Mouse (Mus musculus) testis, postnatal 10 days (tissue): ENCODE results near the gene Rad54l.

Experiments used
- DNase-seq: peaks from one replicate; pipeline ENCODE4 v3.0.0; 2021; ENCODE audit warnings: low spot score

Gene Rad54l

DNA sequence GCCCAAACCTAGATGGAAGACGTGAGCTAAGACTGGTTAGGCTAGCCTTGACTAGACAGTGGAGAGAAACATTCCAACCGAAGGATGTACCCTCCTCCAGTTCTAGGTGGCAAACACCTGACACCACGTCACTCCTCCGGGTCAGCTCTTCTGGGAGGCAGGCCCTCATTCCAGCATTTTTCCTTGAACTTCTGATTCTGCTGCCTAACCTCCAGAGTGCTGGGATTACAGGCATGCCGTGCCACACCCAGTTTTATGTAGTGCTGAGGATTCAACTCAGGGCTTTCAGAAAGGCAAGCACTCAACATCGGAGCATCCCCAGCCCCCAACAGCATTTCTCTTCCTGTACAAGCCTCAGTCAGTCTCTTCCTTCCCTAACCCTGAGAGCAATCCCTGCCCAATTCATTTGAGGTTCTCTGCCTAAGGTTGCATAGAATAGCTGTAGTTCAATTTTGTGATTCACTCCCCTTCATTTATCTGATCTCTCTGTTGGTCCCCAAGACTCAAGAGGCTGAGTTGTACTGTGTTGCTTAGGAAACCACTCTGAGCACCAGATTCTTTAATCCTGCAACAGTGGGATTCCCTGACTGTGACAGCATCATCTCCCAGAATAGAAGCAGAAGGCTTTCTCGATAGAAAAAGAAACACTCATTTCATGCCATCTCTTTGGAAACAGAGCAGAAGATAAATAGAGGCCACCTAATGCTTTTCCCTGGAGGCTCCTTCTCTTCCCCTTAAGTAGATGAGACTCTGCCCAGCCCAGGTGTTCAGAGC, 17.5 kb upstream of the Rad54l start:
- DNase-seq, result no peak

DNA sequence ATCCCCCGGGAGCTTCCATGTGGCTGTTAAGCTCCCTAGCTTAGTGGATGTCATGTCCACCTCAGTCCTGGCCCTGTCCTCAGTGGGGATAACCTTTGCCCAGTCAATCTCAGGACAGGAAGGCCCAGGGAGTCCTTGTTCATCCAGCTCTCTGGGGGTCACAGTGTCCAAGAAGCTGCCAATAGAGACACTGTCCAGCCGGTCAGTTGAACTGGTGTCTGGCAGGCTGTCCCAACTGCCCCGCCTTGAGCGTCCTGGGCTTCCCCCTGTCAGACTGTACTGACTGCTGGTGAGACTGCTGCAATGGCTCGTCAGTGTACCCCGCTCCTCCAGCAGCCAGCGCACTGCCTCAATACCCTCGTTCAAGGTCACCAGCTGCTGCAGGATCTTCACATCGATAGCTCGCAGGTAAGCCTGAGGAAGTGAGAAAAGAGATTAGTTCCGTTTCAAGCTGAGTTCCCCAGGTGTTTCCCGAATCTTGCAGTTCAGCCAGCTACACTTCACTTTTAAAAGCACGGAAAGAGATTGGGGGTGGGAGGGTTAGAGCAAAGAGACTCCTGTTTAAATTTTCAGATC, 14.0 kb upstream of the Rad54l start:
- no peak for DNase-seq

DNA sequence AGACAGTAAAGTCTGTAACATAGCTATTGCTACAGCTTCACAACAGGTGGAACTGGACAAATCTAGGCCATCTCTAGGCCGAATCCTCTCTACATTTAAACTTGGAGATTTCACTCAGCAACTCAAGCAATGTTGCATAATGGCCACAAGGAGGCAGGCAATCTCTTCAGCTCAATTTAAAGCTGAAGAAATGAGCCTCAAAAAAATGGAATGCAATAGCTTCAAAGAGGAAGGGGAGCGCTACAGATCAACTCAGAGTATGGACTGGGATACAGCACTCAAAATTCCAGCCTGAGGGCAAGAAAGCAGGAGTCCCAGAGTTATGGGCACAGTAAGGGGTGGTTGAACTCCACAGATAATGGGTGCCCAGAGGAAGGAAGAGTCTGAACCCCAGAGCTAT, 11.5 kb upstream of the Rad54l start:
- DNase-seq, result no peak

DNA sequence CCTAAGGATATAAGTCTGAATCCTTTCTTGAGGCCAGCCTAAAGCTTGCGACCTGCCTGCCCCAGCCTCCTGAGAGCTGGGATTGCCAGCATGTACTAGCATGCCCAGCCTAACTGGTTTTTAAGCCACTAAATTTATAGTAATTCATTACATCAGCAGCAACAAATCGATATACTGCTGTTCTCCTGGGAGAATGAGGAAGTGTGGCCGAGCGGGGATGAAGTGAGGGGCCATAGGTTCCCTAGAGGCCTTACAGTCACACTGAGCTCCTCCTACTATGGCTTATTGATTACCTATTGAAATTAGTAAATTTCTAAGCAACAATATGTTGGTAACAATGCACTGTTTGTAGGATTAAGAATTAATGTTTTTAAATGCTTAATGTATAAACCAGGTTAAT, 9.6 kb upstream of the Rad54l start:
- no peak for DNase-seq

DNA sequence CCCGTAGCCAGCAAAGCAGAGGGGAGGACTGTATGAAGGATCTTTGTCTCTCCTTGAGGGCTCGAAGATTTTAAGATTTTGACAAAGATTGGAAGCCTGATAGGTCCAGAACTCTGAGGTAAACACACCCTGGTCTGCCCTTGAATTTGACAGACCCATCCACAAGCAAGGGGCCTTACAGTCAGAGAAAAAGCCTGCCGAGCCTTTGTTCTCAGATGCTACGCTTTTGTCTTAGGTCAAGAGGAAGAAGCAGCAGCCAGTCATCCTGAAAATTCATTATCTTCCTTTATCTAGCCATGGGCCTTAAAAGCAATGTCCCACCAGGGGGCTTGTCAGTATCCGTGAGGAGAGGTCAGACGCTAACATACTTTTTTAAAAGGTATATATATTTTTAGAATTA, 4.5 kb upstream of the Rad54l start:
- DNase-seq, result no peak

DNA sequence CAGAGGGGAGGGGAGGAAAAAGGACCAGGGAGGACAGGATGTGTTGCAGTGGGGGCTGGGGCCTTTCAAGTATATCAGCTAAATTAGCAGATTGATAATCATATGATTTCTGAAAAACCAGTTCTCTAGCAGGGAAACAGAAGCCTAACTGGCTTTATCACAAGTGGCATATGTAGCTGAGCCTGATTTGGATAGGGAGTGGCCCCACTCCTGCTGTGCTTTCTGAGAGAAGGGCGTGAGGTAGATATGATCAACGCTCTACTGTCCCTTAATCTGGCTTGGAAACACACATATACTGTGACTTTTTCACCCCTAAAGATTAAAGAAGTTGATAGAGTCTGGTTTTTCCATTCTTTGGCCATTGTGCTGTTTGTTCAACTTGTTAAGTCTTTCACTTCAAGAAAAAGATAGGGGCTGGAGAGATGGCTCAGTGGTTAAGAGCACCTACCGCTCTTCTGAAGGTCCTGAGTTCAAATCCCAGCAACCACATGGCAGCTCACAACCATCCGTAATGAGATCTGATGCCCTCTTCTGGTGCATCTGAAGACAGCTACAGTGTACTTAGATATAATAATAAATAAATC, 2.4 kb upstream of the Rad54l start:
- DNase-seq, result no peak

DNA sequence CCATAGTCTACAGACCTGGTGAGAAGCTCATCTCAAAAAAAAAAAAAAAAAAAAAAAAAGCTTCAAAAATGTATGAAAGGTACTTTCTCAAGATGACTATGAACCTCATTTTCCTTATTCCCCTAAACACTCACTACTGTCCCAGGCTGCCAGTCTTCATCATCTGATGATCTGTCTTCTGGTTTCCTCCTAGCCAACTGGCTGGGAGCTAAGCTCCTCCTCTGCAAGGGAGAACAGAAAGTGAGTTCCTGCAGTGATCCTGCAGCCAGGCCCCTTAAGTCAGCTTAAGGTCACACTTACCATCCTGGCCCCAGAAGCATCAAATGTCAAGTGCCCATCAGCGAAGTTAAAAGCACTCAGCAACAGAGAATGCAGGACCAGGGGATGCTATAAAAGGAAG, 728 bp downstream of the Rad54l start:
- DNase-seq, result no peak

DNA sequence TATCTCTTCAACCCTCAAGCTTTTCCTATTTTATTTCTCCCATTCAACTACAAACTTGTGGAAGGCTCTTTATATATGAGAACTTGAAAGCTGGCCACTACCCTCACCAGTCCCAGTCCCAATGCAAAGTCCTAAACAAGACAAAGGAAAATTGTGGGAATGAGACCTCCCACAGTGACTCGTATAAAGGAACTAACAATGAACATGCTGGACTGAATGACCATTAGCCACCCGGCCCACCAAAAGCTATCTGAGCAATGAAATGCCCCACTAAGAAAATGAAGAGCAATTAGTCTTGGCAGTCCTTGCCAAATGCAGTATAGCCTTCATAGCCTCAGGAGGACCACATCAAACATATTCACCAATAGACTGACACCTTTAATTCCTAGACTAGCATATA, 12.0 kb downstream of the Rad54l start:
- no peak for DNase-seq

DNA sequence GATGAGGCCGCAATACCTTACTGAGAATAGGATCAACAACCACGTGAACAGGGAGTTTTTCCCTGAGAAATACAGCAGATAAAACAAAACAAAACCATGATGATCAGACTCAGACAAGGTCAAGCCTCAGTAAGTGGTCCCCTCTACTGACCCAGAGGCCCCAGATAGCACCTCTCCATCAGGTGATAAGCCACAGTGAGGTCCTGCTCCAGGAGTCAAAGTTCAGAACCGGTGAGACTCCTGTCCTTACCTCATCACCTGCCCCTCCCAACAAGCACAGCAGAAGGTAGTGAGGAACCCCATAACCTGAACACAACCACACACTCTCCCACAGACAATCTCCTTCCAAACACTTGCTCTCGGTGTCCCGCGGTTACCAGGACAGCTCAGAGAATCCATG, 12.8 kb downstream of the Rad54l start:
- no peak for DNase-seq

DNA sequence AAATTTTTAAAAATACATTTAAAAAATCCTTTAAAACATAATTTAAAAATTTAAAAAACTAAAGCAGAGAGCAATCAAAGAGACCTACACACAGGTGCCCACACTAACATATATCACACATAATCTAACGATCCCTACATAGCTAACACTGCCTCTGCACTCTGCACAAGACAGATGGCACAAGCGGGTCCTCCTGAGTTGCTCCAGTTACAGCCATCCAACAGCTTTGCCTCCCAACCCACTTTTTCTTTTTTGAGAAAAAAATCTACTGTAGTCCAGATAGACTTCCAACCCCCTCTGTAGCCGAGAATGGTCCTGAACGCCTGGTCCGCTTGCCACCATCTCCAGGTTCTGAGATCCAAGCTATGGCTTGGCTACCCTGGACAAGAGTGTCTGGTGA, 18.2 kb downstream of the Rad54l start:
- no peak for DNase-seq

DNA sequence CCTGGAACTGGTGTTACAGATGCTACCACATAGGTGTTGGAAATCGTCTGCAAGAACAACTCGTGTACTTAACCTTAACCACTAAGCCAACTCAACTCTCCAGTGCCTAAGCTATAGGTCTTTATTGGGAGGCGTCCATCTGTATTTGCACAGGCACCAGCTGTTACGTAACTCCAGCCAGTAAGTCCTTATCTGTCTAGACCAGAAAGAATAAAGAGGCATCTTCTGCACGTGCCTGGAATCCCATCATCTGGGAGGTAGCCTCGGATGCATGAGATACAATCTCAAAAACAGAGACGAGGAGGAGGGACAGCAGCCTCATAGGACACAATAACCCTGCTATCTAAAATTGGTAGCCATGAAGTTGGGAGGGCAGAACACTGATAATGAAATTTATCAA, 22.5 kb downstream of the Rad54l start:
- DNase-seq, result no peak

DNA sequence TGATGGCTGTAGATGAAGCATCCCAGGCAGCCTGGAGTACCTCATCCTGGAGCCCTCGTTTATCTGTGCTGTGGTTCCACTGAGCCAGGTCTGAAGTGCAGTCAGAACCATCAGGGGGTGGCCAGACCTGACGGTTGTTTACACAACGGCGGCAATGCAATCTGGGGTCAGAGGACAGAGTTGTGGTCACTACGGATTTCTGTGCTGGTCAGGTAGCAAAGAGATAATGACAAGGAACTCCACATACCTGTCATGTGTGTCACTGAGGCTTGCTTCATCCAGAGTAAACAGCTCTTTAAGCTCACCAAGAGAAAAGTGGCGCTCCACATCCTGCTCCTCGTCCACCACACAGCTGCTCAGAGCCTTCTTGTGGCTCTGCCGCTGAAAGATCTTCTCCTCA, 26.3 kb downstream of the Rad54l start:
- no peak for DNase-seq

DNA sequence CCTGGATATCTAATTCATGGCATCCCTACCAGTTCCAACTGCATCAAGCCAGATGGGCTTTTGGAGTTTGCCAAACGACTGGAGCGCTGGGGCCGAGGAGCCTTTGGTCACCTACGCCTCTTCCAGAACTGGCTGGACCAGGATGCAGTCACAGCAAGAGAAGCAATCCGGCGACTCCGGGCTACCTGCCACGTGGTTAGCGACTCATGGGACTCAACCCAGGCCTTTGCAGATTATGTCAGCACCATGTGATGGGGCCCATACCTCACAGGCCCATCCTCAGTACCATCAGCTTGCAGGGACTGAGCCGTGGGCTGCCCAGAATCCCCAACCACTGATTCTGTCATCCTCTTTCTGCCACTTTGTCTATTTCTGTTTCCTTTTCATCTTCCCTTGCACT, 27.2 kb downstream of the Rad54l start:
- DNase-seq, result no peak

DNA sequence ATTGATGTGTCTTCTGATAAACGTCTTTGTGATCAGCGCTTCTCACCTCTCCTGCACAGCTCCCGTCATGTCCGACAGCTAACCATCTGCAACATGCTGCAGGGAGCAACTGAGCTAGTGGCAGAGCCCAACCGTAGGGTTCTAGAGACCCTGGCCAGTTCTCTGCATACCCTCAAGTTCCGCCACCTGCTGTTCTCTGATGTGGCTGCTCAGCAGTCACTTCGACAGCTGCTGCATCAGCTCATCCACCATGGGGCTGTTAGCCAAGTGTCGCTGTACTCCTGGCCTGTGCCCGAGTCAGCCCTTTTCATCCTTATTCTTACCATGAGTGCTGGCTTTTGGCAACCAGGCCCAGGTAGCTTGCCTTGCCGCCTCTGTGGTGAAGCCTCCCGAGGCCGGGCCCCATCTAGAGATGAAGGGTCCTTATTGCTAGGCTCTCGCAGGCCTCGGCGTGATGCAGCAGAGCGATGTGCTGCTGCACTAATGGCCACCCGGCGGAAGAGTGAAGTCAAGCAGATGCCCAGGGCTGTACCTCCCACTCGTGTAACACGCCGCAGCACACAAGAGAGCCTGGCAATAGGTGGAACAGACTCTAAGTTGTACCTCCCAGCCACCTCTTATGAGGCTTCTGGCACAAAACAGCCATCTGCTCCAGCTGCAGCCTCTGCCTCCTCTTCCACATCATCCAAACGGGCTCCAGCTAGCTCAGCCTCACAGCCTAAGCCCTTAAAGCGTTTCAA, 34.8 kb downstream of the Rad54l start:
- no peak for DNase-seq

DNA sequence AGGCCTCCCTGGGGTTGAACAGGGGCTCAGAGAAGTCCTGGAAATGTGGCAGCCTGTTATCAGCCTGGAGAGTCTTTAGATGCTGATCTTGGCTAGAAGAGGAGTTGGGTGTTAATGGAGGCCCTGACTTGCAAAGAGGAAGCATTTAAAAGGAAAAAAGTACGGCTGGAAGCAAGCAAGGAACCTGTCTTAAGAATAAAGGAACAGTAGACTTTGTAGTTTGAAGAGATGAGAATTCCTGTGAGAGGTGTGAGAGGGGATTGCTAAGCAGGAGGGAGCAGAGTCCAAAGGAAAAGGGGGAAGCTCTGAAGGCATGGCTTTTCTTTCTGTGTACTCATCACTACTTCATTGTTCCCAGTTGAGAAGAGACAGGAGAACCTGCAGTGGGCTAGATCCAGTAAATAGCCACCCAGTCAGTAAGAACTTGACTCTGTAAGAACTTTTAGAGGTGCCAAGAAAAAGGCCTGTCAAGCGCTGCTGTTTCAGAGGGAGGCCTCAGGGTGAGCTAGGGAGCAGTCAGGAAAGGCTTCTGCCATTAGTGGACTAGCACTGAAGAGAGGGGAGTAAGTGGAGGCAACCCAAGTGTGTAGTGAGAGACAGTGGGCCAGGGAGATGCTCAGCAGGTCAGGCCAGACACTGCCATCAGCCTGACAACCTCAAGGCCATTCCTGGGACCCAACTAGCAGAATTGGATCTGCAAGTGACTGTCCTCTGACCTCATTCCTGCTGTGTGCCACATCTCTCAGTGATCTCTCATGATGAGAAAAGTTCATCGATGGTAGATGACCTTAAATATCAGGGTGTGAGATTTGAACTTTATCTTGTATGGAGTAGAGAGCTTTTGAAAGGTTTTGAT, 46.0 kb downstream of the Rad54l start:
- DNase-seq, result no peak

DNA sequence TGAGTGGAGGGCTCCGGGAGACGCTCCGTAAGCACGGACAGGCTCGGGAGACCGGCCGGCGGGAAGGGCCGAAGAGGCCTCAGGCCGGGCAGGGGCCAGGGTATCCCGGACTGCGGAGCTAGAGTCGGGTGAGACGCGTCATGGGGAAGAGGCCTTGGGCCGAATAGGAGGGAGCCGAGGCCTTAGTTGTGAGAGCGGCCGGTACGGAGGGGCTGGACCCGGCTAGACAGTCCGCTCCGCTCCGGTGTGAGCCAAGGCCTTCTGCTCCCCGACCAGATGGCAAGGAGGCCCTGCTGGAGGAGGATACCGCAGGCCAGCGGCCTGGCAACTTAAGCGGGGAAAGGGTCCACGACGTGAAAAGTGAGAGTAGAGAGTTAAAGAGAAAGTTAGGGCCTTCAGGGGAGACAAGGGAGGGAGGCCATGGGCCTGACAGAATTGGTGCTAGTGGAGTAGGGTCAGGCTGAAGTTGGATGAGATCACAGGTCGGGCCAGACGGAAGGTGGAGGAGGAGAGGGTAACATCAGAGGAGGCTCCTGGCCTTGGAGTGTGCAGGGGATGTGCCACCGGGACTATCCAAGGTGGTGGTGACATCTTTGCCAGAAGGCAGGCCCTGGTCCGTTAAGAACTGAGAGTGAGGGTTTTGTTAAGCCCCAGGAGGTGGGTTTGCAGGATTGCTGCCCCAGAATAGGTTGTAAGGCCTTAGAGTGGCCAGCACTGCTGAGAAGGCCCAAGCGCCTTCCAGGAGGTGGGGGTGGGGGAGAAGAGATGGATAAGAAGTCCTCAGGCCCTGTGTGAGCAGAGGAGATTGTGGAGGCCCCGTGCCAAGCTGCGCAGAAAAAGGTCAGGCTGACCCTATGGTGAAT, 46.9 kb downstream of the Rad54l start:
- DNase-seq, result peak; percentile 74

DNA sequence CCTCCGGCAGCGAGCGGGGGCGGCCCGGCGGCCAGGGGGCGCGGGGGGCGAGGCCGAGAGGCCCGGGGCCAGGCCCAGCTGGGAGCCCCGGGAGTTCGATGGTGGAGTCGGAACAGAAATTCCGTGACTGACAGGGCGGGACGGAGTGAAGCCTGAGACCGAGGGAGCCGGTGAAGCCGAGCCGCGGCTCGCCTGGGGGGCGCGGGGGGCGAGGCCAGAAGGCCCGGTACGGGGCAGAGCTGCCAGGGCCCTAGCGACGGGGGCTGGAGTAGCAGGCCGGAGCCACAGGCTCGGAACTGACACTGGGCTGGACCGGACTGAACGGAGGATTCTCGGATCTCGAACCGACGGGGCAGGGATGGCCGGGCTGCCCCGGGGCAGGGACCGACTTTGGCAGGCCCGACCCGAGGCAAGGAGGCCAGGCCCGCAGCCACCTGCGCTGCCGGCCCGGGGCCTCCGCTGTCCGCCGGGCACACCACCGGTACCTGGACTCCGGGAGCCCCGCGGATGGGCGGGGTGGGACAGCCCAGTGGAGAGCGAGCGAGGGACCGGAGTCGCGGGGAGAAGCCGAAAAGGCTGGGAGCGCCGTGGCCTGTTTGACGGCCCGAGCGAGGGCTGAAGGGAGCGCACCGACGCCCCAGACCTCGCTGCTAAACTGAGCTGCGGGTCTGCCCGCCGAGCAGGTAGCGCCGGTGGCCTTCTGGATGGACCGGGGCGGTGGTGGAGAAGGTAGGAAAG, 47.7 kb downstream of the Rad54l start:
- peak; percentile 83 for DNase-seq

DNA sequence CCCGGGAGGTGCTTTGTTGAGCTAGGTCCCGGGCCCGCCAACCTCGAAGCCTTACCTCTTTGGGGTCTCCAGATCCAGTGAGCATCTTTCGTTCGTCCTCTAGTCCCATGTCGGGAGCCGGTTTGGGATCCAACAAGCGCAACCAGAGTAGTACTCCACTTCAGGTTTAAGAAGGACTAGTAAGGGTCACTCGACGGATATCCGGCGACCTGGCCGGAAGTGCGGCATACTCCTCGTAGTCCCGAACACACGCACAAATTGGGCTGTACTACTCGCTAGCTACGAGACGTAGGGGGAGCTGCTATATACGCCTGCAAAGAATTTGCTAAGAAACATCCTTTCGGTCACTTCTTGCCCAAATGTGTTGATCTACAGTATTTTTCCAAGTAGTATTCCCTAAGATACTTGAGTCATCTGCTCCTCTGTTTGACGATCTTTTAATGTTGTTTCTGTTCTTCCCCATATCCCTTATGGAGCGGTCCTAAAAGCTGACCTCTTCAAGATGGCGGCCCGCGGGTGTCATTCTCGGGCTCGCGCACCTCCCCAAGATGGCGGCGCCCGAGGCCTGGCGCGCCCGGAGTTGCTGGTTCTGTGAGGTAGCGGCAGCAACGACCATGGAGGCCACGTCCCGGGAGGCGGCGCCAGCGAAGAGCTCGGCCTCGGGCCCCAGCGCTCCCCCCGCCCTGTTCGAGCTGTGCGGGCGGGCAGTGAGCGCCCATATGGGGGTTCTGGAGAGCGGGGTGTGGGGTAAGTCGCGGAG, 48.4 kb downstream of the Rad54l start, which contains the start of the genes Uqcrh and Lrrc41:
Gene Uqcrh (minus strand): TSS at position 211 of the 760 bp plus-strand sequence.
Gene Lrrc41 (plus strand): TSS at position 409 of the 760 bp plus-strand sequence.
- DNase-seq, result peak; percentile 96

DNA sequence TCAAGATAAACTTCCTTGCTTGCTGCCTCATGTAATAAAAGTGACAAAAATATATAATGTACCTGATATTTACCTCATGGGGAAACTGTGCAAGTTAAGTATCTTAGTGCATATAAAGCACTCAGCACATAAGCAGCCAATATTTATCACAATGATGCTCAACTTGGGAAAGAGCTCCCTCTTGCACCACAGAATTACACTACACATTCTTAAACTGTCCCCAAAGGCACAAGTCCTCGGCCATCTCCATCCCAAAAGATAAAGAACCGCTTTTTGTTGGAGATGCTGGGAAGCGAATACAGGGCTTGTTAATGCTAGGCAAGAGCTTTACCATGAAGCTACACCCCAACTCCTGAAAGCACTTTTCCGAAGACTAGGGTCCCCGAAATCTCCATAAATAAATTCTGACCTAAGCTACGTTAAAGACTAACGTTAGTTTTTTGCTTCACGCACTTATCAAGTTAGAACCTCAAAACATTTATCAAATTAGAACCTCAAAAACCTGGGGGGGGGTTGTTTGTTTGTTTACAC, 49.3 kb downstream of the Rad54l start:
- no peak for DNase-seq
